Mouse (Mus musculus) myocyte (in vitro differentiated cells): ENCODE data around the gene Pld3.

Experiments used
- CEBPB ChIP-seq: IDR thresholded peaks from 2 replicates; pipeline ENCODE4 v1.6.1; 2011; ENCODE audit warnings: mild to moderate bottlenecking, moderate library complexity; ENCODE audit not compliant: poor library complexity, insufficient read depth, severe bottlenecking
- POLR2A ChIP-seq: IDR thresholded peaks from one replicate; pipeline ENCODE4 v1.6.1; 2011; ENCODE audit warnings: low read depth, mild to moderate bottlenecking, control low read depth, moderate library complexity; ENCODE audit not compliant: insufficient read length
- TCF12 ChIP-seq: IDR thresholded peaks from one replicate; pipeline ENCODE4 v1.6.1; 2011; ENCODE audit warnings: mild to moderate bottlenecking, control low read depth; ENCODE audit not compliant: poor library complexity, insufficient read depth, severe bottlenecking
- USF1 ChIP-seq: IDR thresholded peaks from one replicate; pipeline ENCODE4 v1.6.1; 2011; ENCODE audit warnings: low read depth, mild to moderate bottlenecking, control low read depth, moderate library complexity

GRCm38 (mm10) chr7:27530937-27531336, 22.1 kb downstream of the Pld3 start:
- TF ChIP-seq POLR2A, result no peak
- TF ChIP-seq USF1, result no peak
- no peak for TF ChIP-seq TCF12
- no peak for TF ChIP-seq CEBPB
